Mouse (Mus musculus) hindbrain, embryonic 15.5 days (tissue): Measurements from ENCODE around the gene Lbx2. TPM values are rescaled to one million over a fixed set of nuclear protein-coding genes. Genes with fewer than 3 reads are reported as not detected.

Experiments used
- ATAC-seq: fragments of 200-750 bp; cut with Nextera tagmentation; 2 replicates; pipeline ENCODE4 v1.8.0; 2017; ENCODE audit warnings: low read depth, moderate number of reproducible peaks, moderate TSS enrichment; ENCODE audit not compliant: low FRiP score
- H3K27ac ChIP-seq: fragments of 300-500 bp; sonication (generic); replicated peaks from 2 replicates; pipeline ENCODE4 v1.5.1; 2015; ENCODE audit warnings: mild to moderate bottlenecking, inconsistent platforms
- H3K27me3 ChIP-seq: fragments of 300-500 bp; sonication (generic); 2 replicates; pipeline ENCODE4 v1.6.1; 2015; ENCODE audit warnings: control low read depth, inconsistent platforms
- H3K36me3 ChIP-seq: fragments of 300-500 bp; sonication (generic); 2 replicates; pipeline ENCODE4 v1.6.1; 2015; ENCODE audit warnings: control low read depth, inconsistent platforms
- H3K4me1 ChIP-seq: fragments of 300-500 bp; sonication (generic); replicated peaks from 2 replicates; pipeline ENCODE4 v1.6.1; 2015; ENCODE audit warnings: control low read depth, inconsistent platforms
- H3K4me2 ChIP-seq: fragments of 300-500 bp; sonication (generic); 2 replicates; pipeline ENCODE4 v1.6.1; 2015; ENCODE audit warnings: moderate library complexity, mild to moderate bottlenecking, inconsistent platforms
- H3K4me3 ChIP-seq: fragments of 300-500 bp; sonication (generic); 2 replicates; pipeline ENCODE4 v1.5.1; 2015; ENCODE audit warnings: mild to moderate bottlenecking, inconsistent platforms
- H3K9ac ChIP-seq: fragments of 300-500 bp; sonication (generic); 2 replicates; pipeline ENCODE4 v1.6.1; 2015; ENCODE audit warnings: inconsistent platforms
- H3K9me3 ChIP-seq: fragments of 300-500 bp; sonication (generic); 2 replicates; pipeline ENCODE4 v1.6.1; 2016; ENCODE audit warnings: control low read depth, inconsistent platforms
- WGBS: fragments of 180-500 bp; shearing (Covaris S2); methylation state at CpG from one replicate; pipeline ENCODE4 v1.1.7; 2015; 5-methylcytosine and 5-hydroxymethylcytosine counted together
- polyA plus RNA-seq: library from polyadenylated mRNA; unstranded; fragments of >200 nt; fragmentation: Nextera tagmentation; extraction: Ambion mirVana; gene quantifications from 2 replicates; pipeline ENCODE4 v1.2.1, GENCODE M21; 2015

The Lbx2 gene
- polyA plus RNA-seq, 1 experiment from 2014 or later, result not detected

DNA sequence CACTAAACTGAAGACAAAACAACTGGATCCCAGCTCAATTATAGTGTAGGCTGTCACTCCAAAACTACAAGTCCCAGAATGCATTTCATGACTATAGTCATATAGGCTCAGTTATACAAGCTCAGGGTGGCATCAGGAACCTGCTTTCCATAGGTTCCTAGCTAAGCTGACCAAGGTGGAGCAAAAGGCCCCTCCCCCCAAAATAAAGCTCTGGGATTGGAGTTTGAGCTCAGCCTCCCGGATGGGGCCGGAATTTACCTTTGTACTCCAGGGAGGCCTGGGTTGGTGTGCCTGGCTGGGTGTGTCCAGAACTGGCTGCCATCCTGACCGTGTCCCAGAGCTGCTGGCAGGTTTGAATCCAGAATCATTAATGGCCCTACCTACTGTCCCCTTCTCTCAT lies 28.4 kb upstream of the Lbx2 start, which contains the start of gene Dqx1:
Gene Dqx1, plus strand, starts transcription at position 55 of the 400 bp plus-strand sequence.
- no peak for ATAC-seq
- peaks cover 21% of the 10 kb centered on the region for H3K4me1 ChIP-seq
- peaks cover 22% of the 10 kb centered on the region for H3K27me3 ChIP-seq
- WGBS, result 56% methylated on average over 3 of the region's 3 CpGs
- no peak within 1 kb of the TSS for H3K4me2 ChIP-seq
- no peak within 1 kb of the TSS for H3K27ac ChIP-seq
- H3K9me3 ChIP-seq, result no peaks in the 10 kb centered on the region
- peaks cover 14% of the 10 kb centered on the region for H3K36me3 ChIP-seq
- no peak within 1 kb of the TSS for H3K4me3 ChIP-seq
- no peak within 1 kb of the TSS for H3K9ac ChIP-seq

DNA sequence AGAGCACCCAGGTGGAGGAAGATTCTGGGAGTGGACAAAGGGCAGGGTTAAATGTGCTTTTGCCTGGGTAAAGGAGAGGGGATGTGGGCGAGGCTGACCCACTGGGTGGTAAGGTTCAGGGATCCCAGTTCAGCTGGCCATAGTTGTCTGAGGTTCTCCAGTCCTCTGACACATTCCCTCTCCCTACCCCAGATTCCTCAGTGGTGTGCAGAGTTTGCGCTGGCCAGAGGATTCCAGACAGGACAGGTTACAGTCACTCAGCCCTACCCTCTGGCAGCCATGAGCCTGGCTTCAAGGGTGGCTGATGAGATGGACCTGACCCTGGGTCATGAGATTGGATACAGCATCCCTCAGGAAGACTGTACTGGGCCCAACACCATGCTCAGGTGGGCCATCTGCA lies 27.4 kb upstream of the Lbx2 start:
- no peak for ATAC-seq
- Histone ChIP-seq H3K36me3 (peaks cover 14% of the 10 kb centered on the region), H3K4me3 (no peak overlapping the region), H3K4me1 (peaks cover 13% of the 10 kb centered on the region), H3K9ac (no peak overlapping the region), H3K9me3 (no peaks in the 10 kb centered on the region), H3K27me3 (peaks cover 31% of the 10 kb centered on the region), H3K27ac (no peak overlapping the region), H3K4me2 (no peak overlapping the region)
- WGBS, result 77% methylated on average over 2 of the region's 2 CpGs

DNA sequence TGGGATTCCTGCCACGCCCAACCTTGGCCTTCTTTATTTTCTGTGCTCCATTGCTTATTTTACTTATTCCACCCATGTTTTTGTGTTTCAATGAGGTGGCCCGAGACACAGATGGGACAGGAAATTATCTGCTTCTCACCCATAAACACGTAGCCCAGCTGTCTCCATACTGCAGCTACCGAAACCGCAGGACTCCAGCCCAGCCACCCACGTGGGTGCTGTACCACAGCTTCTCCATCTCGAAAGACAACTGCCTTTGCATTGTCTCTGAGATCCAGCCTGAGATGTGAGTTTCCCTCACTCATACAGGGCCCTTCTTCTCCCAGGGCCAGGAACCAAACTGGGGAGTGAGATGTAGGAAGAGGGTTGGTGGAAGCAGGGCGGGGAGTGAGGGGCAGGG lies 20.2 kb upstream of the Lbx2 start:
- 41% methylated on average over 8 of the region's 8 CpGs for WGBS
- ATAC-seq, result no peak

DNA sequence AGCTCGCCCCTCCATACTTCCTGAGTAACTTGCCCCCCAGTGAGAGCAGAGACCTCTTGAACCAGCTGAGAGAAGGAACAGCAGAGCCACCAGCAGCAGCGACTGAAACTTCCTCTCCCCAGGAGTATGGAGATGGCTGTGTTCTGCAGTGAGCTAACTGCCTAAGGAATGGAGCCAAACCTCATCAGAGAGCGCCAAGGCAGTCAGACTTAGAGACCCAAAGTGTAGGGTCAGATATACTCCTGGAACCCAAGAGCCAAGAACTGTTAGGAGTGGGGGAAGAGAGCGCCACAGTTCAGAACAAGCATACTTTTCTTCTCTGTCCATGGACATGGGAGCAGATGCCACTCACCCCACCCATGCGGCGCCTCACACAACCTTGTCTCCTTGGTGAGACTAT lies 19.7 kb upstream of the Lbx2 start:
- H3K36me3 ChIP-seq, result no peaks in the 10 kb centered on the region
- H3K4me1 ChIP-seq, result peaks cover 16% of the 10 kb centered on the region
- no peak overlapping the region for H3K4me3 ChIP-seq
- 41% methylated on average over 6 of the region's 6 CpGs for WGBS
- no peak overlapping the region for H3K4me2 ChIP-seq
- H3K9ac ChIP-seq, result no peak overlapping the region
- ATAC-seq, result no peak
- H3K27me3 ChIP-seq, result peaks cover 92% of the 10 kb centered on the region
- no peak overlapping the region for H3K27ac ChIP-seq
- H3K9me3 ChIP-seq, result no peaks in the 10 kb centered on the region

More for the DNA sequence above, 20.2 kb upstream of the Lbx2 start:
- no peaks in the 10 kb centered on the region for H3K9me3 ChIP-seq
- no peaks in the 10 kb centered on the region for H3K36me3 ChIP-seq
- H3K27me3 ChIP-seq, result peaks cover 91% of the 10 kb centered on the region
- peaks cover 16% of the 10 kb centered on the region for H3K4me1 ChIP-seq
- no peak overlapping the region for H3K4me2 ChIP-seq
- no peak overlapping the region for H3K4me3 ChIP-seq
- H3K9ac ChIP-seq, result no peak overlapping the region
- no peak overlapping the region for H3K27ac ChIP-seq

DNA sequence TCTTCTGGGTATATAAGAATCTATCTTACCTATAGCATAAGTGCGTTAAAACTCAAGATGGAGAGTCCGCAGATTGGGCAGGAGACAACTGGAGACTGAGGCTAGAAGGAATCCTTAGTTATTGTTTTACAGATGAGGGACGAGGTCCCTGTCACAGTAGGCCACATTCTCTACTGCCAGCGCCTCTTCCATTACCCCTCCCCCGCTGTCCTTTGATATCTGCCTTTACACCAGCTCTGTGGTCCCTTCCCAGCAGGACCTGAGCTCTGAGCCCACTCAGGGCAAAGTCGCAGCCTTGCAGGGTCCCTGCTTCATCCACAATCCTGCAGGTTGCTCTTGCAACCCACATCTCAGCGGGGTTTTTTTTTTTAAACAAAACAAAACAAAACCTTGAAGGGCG lies 17.9 kb upstream of the Lbx2 start:
- no peak for ATAC-seq
- Histone ChIP-seq H3K9me3 (no peaks in the 10 kb centered on the region), H3K4me1 (peaks cover 16% of the 10 kb centered on the region), H3K9ac (no peak overlapping the region), H3K27ac (no peak overlapping the region), H3K27me3 (peaks cover 91% of the 10 kb centered on the region), H3K4me2 (peak overlapping the region; percentile 35; the same call in 1 of the 2 replicates), H3K4me3 (0 out of 2 replicates have a peak overlapping the region, but pooled peaks have one; percentile 10), H3K36me3 (no peaks in the 10 kb centered on the region)
- WGBS, result 4% methylated on average over 8 of the region's 8 CpGs

DNA sequence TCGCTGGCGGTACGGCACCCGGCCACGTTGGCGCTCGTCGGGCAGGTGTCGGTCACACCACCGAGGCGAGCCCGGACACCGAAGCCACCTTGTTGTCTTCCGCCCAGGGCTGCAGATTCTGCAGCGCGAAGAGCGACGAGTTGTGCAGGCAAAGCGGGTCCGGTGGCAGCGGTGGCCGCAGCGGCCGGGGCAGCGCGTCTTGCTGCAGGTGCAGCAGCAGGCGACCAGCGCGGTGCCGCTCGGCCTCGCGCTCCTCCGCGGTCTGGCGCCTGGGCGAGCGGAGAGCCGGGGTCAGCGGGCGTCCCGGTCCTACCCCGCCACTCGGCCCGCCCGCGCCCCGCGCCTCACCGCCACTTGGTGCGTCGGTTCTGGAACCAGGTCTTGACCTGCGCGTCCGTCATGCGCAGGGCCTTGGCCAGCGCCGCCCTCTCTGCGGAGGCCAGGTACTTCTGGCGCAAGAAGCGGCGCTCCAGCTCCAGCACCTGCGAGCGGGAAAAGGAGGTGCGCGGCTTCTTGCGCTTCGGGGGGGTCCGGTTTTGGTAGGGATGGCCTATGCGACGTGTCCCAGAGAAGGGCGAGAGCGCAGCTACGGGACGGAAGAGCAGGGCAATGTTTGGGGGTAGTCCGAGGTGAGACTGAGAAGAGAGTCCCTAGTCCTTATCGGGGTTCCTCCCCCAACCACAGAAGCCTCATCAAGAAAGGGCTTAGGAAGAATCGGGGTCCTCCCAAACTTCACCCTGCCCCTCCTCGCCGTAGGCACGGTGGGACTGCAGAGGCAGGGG lies 17.3 kb upstream of the Lbx2 start:
- Histone ChIP-seq H3K9me3 (no peaks in the 10 kb centered on the region), H3K9ac (no peak overlapping the region), H3K27ac (no peak overlapping the region), H3K36me3 (no peaks in the 10 kb centered on the region), H3K4me1 (peaks cover 16% of the 10 kb centered on the region), H3K4me2 (peak overlapping the region; percentile 35), H3K27me3 (peaks cover 90% of the 10 kb centered on the region), H3K4me3 (peak overlapping the region; percentile 10)
- WGBS, result under 1% methylated on average over 60 of the region's 81 CpGs
- ATAC-seq, result no peak

DNA sequence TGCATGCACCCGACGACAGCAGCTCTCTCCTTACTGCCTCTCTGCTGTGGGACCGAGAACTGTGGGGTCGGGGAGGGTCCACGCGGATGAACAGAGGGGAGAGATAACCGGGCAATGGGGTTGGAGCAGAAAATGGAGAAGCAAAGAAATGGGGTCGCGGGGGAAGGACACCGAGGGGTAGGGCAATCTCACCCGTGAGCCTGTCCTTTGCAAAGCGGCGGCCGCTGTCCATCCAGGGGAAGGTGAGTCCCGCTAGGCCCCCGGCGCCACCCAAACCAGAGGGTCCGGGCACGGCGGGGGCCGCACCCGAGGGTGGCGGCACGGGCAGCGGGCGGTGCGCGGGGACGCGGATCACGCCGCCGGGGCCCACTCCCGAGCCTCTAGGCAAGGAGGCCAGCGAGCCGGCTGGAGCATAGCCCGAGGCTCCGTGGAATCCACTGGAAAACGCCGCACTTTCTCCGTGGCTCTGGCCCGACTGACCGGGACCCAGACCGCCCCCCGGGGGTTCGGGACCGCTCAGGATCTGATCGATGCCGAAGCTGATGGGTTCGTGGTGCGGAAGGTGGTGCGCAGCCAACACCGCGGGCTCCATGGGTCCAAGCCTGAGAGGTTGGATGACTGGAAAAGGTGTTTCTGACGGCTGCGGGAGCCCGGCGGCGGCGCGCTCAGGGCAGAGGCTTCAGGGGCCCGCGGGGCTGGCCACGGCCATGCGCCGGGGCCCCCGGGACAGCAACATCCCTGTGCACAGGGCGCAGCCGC lies 16.5 kb upstream of the Lbx2 start:
- Histone ChIP-seq H3K4me3 (no peak overlapping the region), H3K27ac (no peak overlapping the region), H3K27me3 (peaks cover 90% of the 10 kb centered on the region), H3K9ac (no peak overlapping the region), H3K36me3 (no peaks in the 10 kb centered on the region), H3K9me3 (no peaks in the 10 kb centered on the region), H3K4me2 (no peak overlapping the region), H3K4me1 (peaks cover 16% of the 10 kb centered on the region)
- under 1% methylated on average over 66 of the region's 69 CpGs for WGBS
- ATAC-seq, result no peak

DNA sequence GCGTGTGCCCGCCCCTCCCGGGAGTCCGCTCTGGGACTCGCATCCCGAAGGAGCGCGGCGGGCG lies 16.1 kb upstream of the Lbx2 start, which contains the start of gene Tlx2:
Gene Tlx2, minus strand, starts transcription at position 47 of the 64 bp plus-strand sequence.
- H3K9me3 ChIP-seq, result no peaks in the 10 kb centered on the region
- peaks cover 16% of the 10 kb centered on the region for H3K4me1 ChIP-seq
- H3K27me3 ChIP-seq, result peaks cover 90% of the 10 kb centered on the region
- H3K36me3 ChIP-seq, result no peaks in the 10 kb centered on the region
- no peak within 1 kb of the TSS for H3K27ac ChIP-seq
- H3K4me2 ChIP-seq, result peak within 1 kb of the TSS; percentile 35; the same call in 1 of the 2 replicates
- 0% methylated on average over 10 of the region's 10 CpGs for WGBS
- ATAC-seq, result no peak
- H3K9ac ChIP-seq, result no peak within 1 kb of the TSS
- H3K4me3 ChIP-seq, result peak within 1 kb of the TSS; percentile 10

DNA sequence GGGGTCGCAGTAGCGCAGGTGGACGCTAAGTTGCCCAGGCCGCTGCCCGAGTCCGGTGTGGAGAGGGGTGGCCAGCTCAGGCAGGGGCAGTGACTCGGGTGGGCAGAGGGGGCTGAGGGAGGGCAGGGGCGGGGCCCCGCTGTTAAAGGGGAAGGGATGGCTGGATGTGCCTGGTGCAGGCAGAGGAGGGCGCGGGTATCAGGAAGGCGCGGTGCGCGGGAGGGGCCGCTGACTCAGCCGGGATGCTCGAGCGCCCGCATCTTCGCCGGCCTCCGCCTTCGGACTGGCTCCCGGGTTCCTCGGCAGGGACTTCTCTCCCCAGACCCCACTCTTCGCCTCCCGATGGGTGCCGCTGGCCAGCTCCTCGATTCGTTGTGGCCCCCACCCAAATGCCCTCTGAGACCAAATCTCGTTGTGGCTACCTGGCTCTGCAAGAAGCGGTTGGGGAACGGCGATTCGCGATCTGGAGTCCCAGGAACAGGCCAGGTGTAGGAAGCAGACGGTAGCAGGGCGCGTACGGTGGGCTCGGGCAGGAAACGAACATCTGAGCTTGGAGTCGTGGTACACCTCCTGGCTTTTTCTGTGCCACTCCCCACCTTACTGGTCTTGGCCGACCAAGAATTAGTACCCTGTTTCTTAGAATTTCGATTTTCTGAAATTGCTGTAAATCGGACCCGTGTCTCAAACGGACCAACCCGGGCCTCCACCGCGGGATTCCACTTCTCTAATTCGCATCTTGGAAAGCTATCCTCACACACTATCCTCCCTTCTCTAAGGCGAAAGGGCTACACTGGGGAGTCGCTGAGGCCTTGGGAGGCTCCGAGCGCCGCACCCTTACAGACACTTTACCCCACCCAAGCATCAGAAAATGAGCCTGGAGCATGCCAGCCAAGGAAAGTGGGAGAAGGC lies 15.6 kb upstream of the Lbx2 start:
- Histone ChIP-seq H3K27ac (no peak overlapping the region), H3K4me2 (no peak overlapping the region), H3K9me3 (no peaks in the 10 kb centered on the region), H3K27me3 (peaks cover 90% of the 10 kb centered on the region), H3K9ac (no peak overlapping the region), H3K4me1 (peaks cover 16% of the 10 kb centered on the region), H3K36me3 (no peaks in the 10 kb centered on the region), H3K4me3 (no peak overlapping the region; the same call in 1 of the 2 replicates)
- no peak for ATAC-seq
- under 1% methylated on average over 56 of the region's 58 CpGs for whole genome bisulfite sequencing

DNA sequence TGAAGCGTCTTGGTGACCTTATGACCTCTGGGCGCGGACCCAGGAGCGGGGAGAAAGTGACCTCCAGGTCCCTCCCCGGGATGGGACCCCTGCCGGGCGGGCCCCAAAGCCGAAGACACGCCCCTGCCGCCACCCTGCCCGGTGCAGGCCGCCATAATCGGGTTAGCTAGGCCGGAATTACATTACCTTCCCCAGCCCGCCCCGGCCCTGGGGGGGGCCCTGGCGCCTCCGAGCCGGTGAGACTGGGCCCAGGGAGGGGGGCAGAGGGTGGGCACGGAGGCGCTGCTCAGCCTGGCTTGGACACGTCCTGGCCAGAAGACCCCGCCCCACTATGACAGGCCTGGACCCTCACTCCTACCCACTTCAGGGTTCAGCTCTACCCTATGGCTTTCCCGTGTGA lies 14.9 kb upstream of the Lbx2 start:
- no peak overlapping the region for H3K4me2 ChIP-seq
- peaks cover 90% of the 10 kb centered on the region for H3K27me3 ChIP-seq
- H3K4me1 ChIP-seq, result peaks cover 16% of the 10 kb centered on the region
- ATAC-seq, result no peak
- H3K36me3 ChIP-seq, result no peaks in the 10 kb centered on the region
- H3K4me3 ChIP-seq, result no peak overlapping the region
- H3K27ac ChIP-seq, result no peak overlapping the region
- no peaks in the 10 kb centered on the region for H3K9me3 ChIP-seq
- no peak overlapping the region for H3K9ac ChIP-seq
- WGBS, result 0% methylated on average over 24 of the region's 24 CpGs

DNA sequence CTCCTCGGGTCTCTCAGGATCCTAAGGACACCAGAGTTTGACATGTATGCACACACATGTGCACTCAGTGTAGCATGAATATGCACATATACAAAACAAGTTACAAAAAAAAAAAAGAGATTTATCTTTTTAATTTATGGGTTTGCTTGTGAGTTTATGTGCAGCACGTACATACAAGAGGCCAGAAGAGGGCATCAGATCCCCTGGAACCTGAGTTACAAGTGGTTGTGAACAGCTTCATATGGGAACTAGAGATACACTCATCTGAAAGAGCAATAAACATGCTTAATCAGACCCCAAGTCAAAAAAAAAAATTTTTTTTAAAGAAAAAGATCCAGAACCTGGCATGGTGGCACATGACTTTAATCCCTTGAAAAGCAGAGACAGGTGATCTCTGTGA lies 11.2 kb upstream of the Lbx2 start:
- Histone ChIP-seq H3K4me1 (peaks cover 26% of the 10 kb centered on the region), H3K4me3 (no peak overlapping the region), H3K4me2 (no peak overlapping the region), H3K9ac (no peak overlapping the region), H3K36me3 (0 out of 2 replicates have a peak, but pooled peaks cover 1% of the 10 kb centered on the region), H3K27me3 (peaks cover 64% of the 10 kb centered on the region), H3K27ac (no peak overlapping the region), H3K9me3 (no peaks in the 10 kb centered on the region)
- no peak for ATAC-seq
- WGBS, result 13% methylated on average over 2 of the region's 2 CpGs
